Mouse (Mus musculus) midbrain, embryonic 10.5 days (tissue): Measurements from ENCODE around the gene Tor1aip2. TPM values are rescaled to one million over a fixed set of nuclear protein-coding genes. Genes with fewer than 3 reads are reported as not detected.

Experiments
- DNase-seq: peaks from one replicate; pipeline ENCODE4 v3.0.0-alpha.2; 2017; ENCODE audit warnings: low spot score
- H3K27ac ChIP-seq: fragments of 300-500 bp; sonication (generic); replicated peaks from 2 replicates; pipeline ENCODE4 v1.5.1; 2016; ENCODE audit warnings: mild to moderate bottlenecking
- H3K27me3 ChIP-seq: fragments of 300-500 bp; sonication (generic); 2 replicates; pipeline ENCODE4 v1.6.1; 2016; ENCODE audit warnings: low read depth, mild to moderate bottlenecking; ENCODE audit not compliant: poor library complexity, severe bottlenecking
- H3K36me3 ChIP-seq: fragments of 300-500 bp; sonication (generic); 2 replicates; pipeline ENCODE4 v1.6.1; 2016; ENCODE audit warnings: mild to moderate bottlenecking, moderate library complexity
- H3K4me1 ChIP-seq: fragments of 300-500 bp; sonication (generic); 2 replicates; pipeline ENCODE4 v1.6.1; 2016
- H3K4me3 ChIP-seq: fragments of 300-500 bp; sonication (generic); 2 replicates; pipeline ENCODE4 v1.5.1; 2016; ENCODE audit warnings: mild to moderate bottlenecking, moderate library complexity
- H3K9me3 ChIP-seq: fragments of 300-500 bp; sonication (generic); replicated peaks from 2 replicates; pipeline ENCODE4 v1.6.1; 2016; ENCODE audit warnings: mild to moderate bottlenecking
- WGBS: fragments of 180-500 bp; shearing (Covaris S2); methylation state at CpG from one replicate; pipeline ENCODE4 v1.1.7; 2016; 5-methylcytosine and 5-hydroxymethylcytosine counted together
- polyA plus RNA-seq: library from polyadenylated mRNA; unstranded; fragments of >200 nt; fragmentation: Nextera tagmentation; extraction: Ambion mirVana; gene quantifications from 2 replicates; pipeline ENCODE4 v1.2.1, GENCODE M21; 2016

Tor1aip2 gene
- polyA plus RNA-seq = 104 and 107 TPM in 2 replicates

- Histone ChIP-seq H3K9me3 (no peaks in the 10 kb centered on the region), H3K4me1 (peaks cover 24% of the 10 kb centered on the region), H3K4me3 (peak within 1 kb of the TSS; percentile 59), H3K27me3 (no peaks in the 10 kb centered on the region), H3K27ac (peak within 1 kb of the TSS; percentile 98), H3K36me3 (peaks cover 37% of the 10 kb centered on the region)
- under 1% methylated on average over 59 of the region's 59 CpGs for WGBS
- DNase-seq = peak; percentile 89
Measured at GRCm38 (mm10) chr1:156035269-156035929, at the start of gene Tor1aip2. Gene Tor1aip2, plus strand, starts transcription at chr1:156035403.

- WGBS = 77% methylated on average over 2 of the region's 2 CpGs
- 0 out of 2 replicates have a peak, but pooled peaks cover 4% of the 10 kb centered on the region for H3K27me3 ChIP-seq
- H3K4me3 ChIP-seq = no peak overlapping the region
- peaks cover 6% of the 10 kb centered on the region for H3K4me1 ChIP-seq
- H3K27ac ChIP-seq = no peak overlapping the region
- no peaks in the 10 kb centered on the region for H3K36me3 ChIP-seq
- H3K9me3 ChIP-seq = no peaks in the 10 kb centered on the region
- DNase-seq = no peak
Measured at GRCm38 (mm10) chr1:155987625-155988024, 47.6 kb upstream of the Tor1aip2 start.

GRCm38 (mm10) chr1:155989387-155989786 lies 45.8 kb upstream of the Tor1aip2 start:
- 0 out of 2 replicates have a peak, but pooled peaks cover 4% of the 10 kb centered on the region for H3K27me3 ChIP-seq
- H3K36me3 ChIP-seq = no peaks in the 10 kb centered on the region
- peaks cover 6% of the 10 kb centered on the region for H3K4me1 ChIP-seq
- H3K4me3 ChIP-seq = no peak overlapping the region
- DNase-seq = peak; percentile 14
- no peak overlapping the region for H3K27ac ChIP-seq
- WGBS = 10% methylated on average over 2 of the region's 2 CpGs
- H3K9me3 ChIP-seq = no peaks in the 10 kb centered on the region

- H3K4me1 ChIP-seq = peaks cover 6% of the 10 kb centered on the region
- H3K9me3 ChIP-seq = no peaks in the 10 kb centered on the region
- no peak for DNase-seq
- H3K36me3 ChIP-seq = no peaks in the 10 kb centered on the region
- WGBS = 83% methylated on average over 11 of the region's 11 CpGs
- 0 out of 2 replicates have a peak, but pooled peaks cover 4% of the 10 kb centered on the region for H3K27me3 ChIP-seq
- H3K4me3 ChIP-seq = no peak overlapping the region
- H3K27ac ChIP-seq = no peak overlapping the region
Measured at GRCm38 (mm10) chr1:155990391-155990790, 44.8 kb upstream of the Tor1aip2 start.

GRCm38 (mm10) chr1:155994524-155994923 lies 40.7 kb upstream of the Tor1aip2 start:
- Histone ChIP-seq H3K27me3 (0 out of 2 replicates have a peak, but pooled peaks cover 4% of the 10 kb centered on the region), H3K27ac (no peak overlapping the region), H3K4me1 (peaks cover under 1% of the 10 kb centered on the region), H3K4me3 (no peak overlapping the region), H3K36me3 (no peaks in the 10 kb centered on the region), H3K9me3 (no peaks in the 10 kb centered on the region)
- DNase-seq = no peak
- 93% methylated on average over 2 of the region's 2 CpGs for WGBS

GRCm38 (mm10) chr1:155995612-155996011 lies 39.6 kb upstream of the Tor1aip2 start:
- Histone ChIP-seq H3K4me1 (no peaks in the 10 kb centered on the region), H3K9me3 (no peaks in the 10 kb centered on the region), H3K36me3 (no peaks in the 10 kb centered on the region), H3K27me3 (0 out of 2 replicates have a peak, but pooled peaks cover 4% of the 10 kb centered on the region), H3K27ac (no peak overlapping the region), H3K4me3 (no peak overlapping the region)
- DNase-seq = no peak
- WGBS = 85% methylated on average over 2 of the region's 2 CpGs

GRCm38 (mm10) chr1:156002366-156002765 lies 32.8 kb upstream of the Tor1aip2 start:
- WGBS = 89% methylated on average over 8 of the region's 8 CpGs
- H3K4me3 ChIP-seq = no peak overlapping the region
- no peaks in the 10 kb centered on the region for H3K4me1 ChIP-seq
- H3K9me3 ChIP-seq = no peaks in the 10 kb centered on the region
- no peaks in the 10 kb centered on the region for H3K27me3 ChIP-seq
- H3K27ac ChIP-seq = no peak overlapping the region
- H3K36me3 ChIP-seq = peaks cover 39% of the 10 kb centered on the region
- DNase-seq = no peak

- DNase-seq = no peak
- 88% methylated on average over 7 of the region's 7 CpGs for WGBS
- H3K27ac ChIP-seq = no peak overlapping the region
- peaks cover 47% of the 10 kb centered on the region for H3K36me3 ChIP-seq
- H3K4me3 ChIP-seq = no peak overlapping the region
- H3K9me3 ChIP-seq = no peaks in the 10 kb centered on the region
- H3K27me3 ChIP-seq = no peaks in the 10 kb centered on the region
- no peaks in the 10 kb centered on the region for H3K4me1 ChIP-seq
Measured at GRCm38 (mm10) chr1:156003201-156003935, 31.8 kb upstream of the Tor1aip2 start.

- no peak overlapping the region for H3K4me3 ChIP-seq
- WGBS = 92% methylated on average over 11 of the region's 11 CpGs
- DNase-seq = no peak
- H3K4me1 ChIP-seq = no peaks in the 10 kb centered on the region
- H3K9me3 ChIP-seq = no peaks in the 10 kb centered on the region
- H3K27me3 ChIP-seq = no peaks in the 10 kb centered on the region
- H3K27ac ChIP-seq = no peak overlapping the region
- peaks cover 67% of the 10 kb centered on the region for H3K36me3 ChIP-seq
Measured at GRCm38 (mm10) chr1:156005906-156006305, 29.3 kb upstream of the Tor1aip2 start.

- H3K4me1 ChIP-seq = no peaks in the 10 kb centered on the region
- no peaks in the 10 kb centered on the region for H3K27me3 ChIP-seq
- peaks cover 85% of the 10 kb centered on the region for H3K36me3 ChIP-seq
- WGBS = 93% methylated on average over 1 of the region's 1 CpGs
- H3K9me3 ChIP-seq = no peaks in the 10 kb centered on the region
- no peak overlapping the region for H3K4me3 ChIP-seq
- DNase-seq = no peak
- no peak overlapping the region for H3K27ac ChIP-seq
Measured at GRCm38 (mm10) chr1:156009003-156009402, 26.2 kb upstream of the Tor1aip2 start.

- no peaks in the 10 kb centered on the region for H3K4me1 ChIP-seq
- no peak overlapping the region for H3K27ac ChIP-seq
- 86% methylated on average over 1 of the region's 1 CpGs for WGBS
- H3K9me3 ChIP-seq = no peaks in the 10 kb centered on the region
- H3K36me3 ChIP-seq = peaks cover 90% of the 10 kb centered on the region
- H3K27me3 ChIP-seq = no peaks in the 10 kb centered on the region
- H3K4me3 ChIP-seq = no peak overlapping the region
- no peak for DNase-seq
Measured at GRCm38 (mm10) chr1:156019800-156020199, 15.4 kb upstream of the Tor1aip2 start.

GRCm38 (mm10) chr1:156020402-156020801 lies 14.8 kb upstream of the Tor1aip2 start:
- no peak for DNase-seq
- Histone ChIP-seq H3K27me3 (no peaks in the 10 kb centered on the region), H3K4me1 (no peaks in the 10 kb centered on the region), H3K27ac (no peak overlapping the region), H3K9me3 (no peaks in the 10 kb centered on the region), H3K4me3 (no peak overlapping the region), H3K36me3 (peaks cover 88% of the 10 kb centered on the region)
- 93% methylated on average over 1 of the region's 1 CpGs for WGBS
